Mouse (Mus musculus) E14TG2a.4 (cell line): ENCODE measurements around the gene Chsy1.

Source experiments
- CTCF ChIP-seq: conservative IDR thresholded peaks from 2 replicates; pipeline ENCODE4 v1.5.1; 2014; ENCODE audit warnings: low read length
- POU5F1 ChIP-seq: IDR thresholded peaks from 2 replicates; pipeline ENCODE4 v1.6.1; 2014; ENCODE audit warnings: low read length, borderline replicate concordance

GRCm38 (mm10) chr7:66200383-66200782 is 91.1 kb downstream of the Chsy1 start:
- no peak for TF ChIP-seq CTCF
- no peak for TF ChIP-seq POU5F1
